Mouse (Mus musculus) liver, postnatal 0 days (tissue): ENCODE results near the gene Fam166a. TPM values are rescaled to one million over a fixed set of nuclear protein-coding genes. Genes with fewer than 3 reads are reported as not detected.

Experiments used
- ATAC-seq: fragments of 200-750 bp; cut with Nextera tagmentation; 2 replicates; pipeline ENCODE4 v1.8.0; 2017; ENCODE audit warnings: mild to moderate bottlenecking, moderate library complexity
- DNase-seq: peaks from one replicate; pipeline ENCODE4 v3.0.0-alpha.2; 2016
- H3K27ac ChIP-seq: fragments of 300-500 bp; sonication (generic); 2 replicates; pipeline ENCODE4 v1.5.1; 2014; ENCODE audit warnings: antibody characterized with exemption, moderate library complexity, mild to moderate bottlenecking, low read depth
- H3K27me3 ChIP-seq: fragments of 300-500 bp; sonication (generic); 2 replicates; pipeline ENCODE4 v1.6.1; 2014; ENCODE audit warnings: low read length, control low read depth, mixed read lengths; ENCODE audit not compliant: insufficient read depth
- H3K36me3 ChIP-seq: fragments of 300-500 bp; sonication (generic); replicated peaks from 2 replicates; pipeline ENCODE4 v1.6.1; 2014; ENCODE audit warnings: mild to moderate bottlenecking, control low read depth, low read length, moderate library complexity, mixed read lengths; ENCODE audit not compliant: insufficient read depth
- H3K4me1 ChIP-seq: fragments of 300-500 bp; sonication (generic); 2 replicates; pipeline ENCODE4 v1.6.1; 2014; ENCODE audit warnings: antibody characterized with exemption, mild to moderate bottlenecking, control low read depth; ENCODE audit not compliant: insufficient read depth
- H3K4me2 ChIP-seq: fragments of 300-500 bp; sonication (generic); 2 replicates; pipeline ENCODE4 v1.6.1; 2014; ENCODE audit warnings: low read depth, mild to moderate bottlenecking, low read length, moderate library complexity, mixed read lengths
- H3K4me3 ChIP-seq: fragments of 300-500 bp; sonication (generic); 2 replicates; pipeline ENCODE4 v1.5.1; 2014; ENCODE audit warnings: low read depth, low read length
- H3K9ac ChIP-seq: fragments of 300-500 bp; sonication (generic); replicated peaks from 2 replicates; pipeline ENCODE4 v1.6.1; 2014; ENCODE audit warnings: mild to moderate bottlenecking, moderate library complexity
- H3K9me3 ChIP-seq: fragments of 300-500 bp; sonication (generic); 2 replicates; pipeline ENCODE4 v1.6.1; 2016; ENCODE audit warnings: mild to moderate bottlenecking, control low read depth, low read length, mixed read lengths
- CTCF ChIP-seq: sonication (generic); IDR thresholded peaks from 2 replicates; pipeline ENCODE4 v1.5.1; 2016; ENCODE audit warnings: antibody characterized with exemption, low read depth
- EP300 ChIP-seq: IDR thresholded peaks from 2 replicates; pipeline ENCODE4 v1.6.1; 2016; ENCODE audit warnings: antibody characterized with exemption, low read depth, mild to moderate bottlenecking
- whole genome bisulfite sequencing: fragments of 180-500 bp; shearing (Covaris S2); extraction: QIAGEN DNeasy Blood & Tissue Kit; methylation state at CpG from one replicate; pipeline ENCODE4 v1.1.7; 2014; ENCODE audit not compliant: insufficient replicate concordance; 5-methylcytosine and 5-hydroxymethylcytosine counted together
- polyA plus RNA-seq: library from polyadenylated mRNA; unstranded; fragments of >200 nt; fragmentation: Nextera tagmentation; extraction: Ambion mirVana; gene quantifications from 2 replicates; pipeline ENCODE4 v1.2.1, GENCODE M21; 2015

Gene Fam166a
- polyA plus RNA-seq: not detected in 2 replicates

DNA sequence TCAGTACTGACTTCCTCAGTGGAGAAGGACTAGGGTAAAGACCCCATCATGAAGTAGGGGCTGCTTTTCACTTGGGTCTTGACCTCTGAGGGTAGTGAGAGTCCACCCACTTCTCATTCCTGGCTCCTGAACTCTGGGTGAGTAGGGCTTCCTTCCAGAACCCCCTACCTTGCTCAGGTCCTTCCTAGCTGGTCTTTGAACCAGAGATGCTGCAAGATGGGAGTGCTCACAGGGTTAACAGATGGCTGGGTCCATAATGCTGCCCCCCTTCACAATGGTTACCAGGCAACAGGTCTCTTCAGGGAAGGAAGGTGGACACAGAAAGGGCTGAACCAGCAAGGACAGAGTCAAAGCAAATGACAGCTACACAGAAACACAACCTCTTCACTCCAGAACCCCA lies at the start of gene Fam166a:
Gene Fam166a (plus strand): TSS at position 301 of the 400 bp plus-strand sequence.
- no peaks in the 10 kb centered on the region for H3K27me3 ChIP-seq
- no peaks in the 10 kb centered on the region for H3K9me3 ChIP-seq
- peaks cover 10% of the 10 kb centered on the region for H3K36me3 ChIP-seq
- no peak for DNase-seq
- no peak within 1 kb of the TSS for H3K27ac ChIP-seq
- H3K4me1 ChIP-seq: peaks cover 7% of the 10 kb centered on the region; the same call in 1 of the 2 replicates
- no peak within 1 kb of the TSS for H3K4me3 ChIP-seq
- no peak within 1 kb of the TSS for H3K4me2 ChIP-seq
- no peak within 1 kb of the TSS for H3K9ac ChIP-seq
- ATAC-seq: no peak
- TF ChIP-seq CTCF: no peak
- no peak for TF ChIP-seq EP300

DNA sequence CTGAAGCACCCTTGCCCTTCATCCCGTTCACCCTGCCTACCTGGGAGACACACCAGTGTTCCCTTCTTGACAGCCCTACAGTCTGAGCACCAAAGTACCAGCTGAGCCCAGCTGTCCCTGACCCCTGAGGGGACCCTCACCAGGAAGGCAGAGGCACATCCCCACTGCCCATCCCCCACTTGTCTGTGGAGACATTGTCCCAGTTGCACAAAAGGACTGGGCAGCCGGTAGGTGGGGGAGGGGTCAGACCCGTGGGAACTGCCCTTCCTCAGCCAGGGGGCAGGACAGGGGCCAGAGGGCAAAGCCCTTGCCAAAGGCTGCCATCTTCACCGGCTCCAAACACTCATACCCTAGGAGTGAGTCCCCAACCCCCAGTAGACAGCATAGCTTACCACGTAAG lies 48.8 kb upstream of the Fam166a start:
- Histone ChIP-seq H3K9ac (no peak overlapping the region), H3K27me3 (no peaks in the 10 kb centered on the region), H3K4me1 (peaks cover 56% of the 10 kb centered on the region), H3K4me3 (no peak overlapping the region), H3K27ac (no peak overlapping the region), H3K9me3 (no peaks in the 10 kb centered on the region), H3K4me2 (no peak overlapping the region), H3K36me3 (no peaks in the 10 kb centered on the region)
- ATAC-seq (no peak), DNase-seq (peak; percentile 23)
- TF ChIP-seq CTCF (no peak), EP300 (no peak)
- WGBS: 57% methylated on average over 5 of the region's 5 CpGs

DNA sequence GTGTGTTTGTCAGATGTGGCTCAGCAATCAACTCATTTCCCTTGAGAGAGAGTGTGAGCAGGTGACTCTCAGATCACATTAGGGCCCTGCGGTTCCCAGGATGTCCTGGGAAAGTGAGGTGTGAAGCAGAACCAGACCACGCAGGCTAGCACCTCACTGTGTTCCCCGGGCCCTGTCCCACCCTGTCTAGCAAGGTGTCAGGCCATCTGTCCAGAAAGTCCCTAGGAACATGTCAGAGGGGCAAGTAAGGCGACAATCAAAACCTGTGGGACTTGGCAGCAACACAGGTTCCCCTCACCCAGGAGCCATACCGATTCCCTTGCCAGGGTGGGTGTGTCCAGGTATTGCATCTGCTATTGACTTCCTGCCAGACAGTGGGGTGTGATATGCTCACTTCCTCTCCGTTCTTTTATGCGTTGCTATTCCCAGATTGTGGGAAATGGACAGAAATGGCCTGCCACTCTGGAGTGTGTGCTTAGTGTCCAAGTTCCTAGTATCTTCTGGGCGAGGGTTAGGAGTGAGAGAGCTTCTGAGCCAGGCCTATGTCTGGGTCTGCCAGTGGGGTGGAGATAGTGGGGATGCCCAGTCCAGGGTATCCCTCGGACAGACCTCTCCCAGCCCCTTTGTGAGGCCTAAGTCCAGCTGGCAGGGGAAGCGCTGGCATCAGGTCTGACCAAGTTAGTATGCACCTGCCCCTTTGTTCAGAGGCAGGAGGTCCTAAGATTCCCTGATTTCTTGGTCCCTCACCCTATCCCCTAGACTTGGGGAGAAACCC lies 48.0 kb upstream of the Fam166a start:
- TF ChIP-seq EP300 (no peak), CTCF (no peak)
- no peak overlapping the region for H3K4me3 ChIP-seq
- no peak overlapping the region for H3K9ac ChIP-seq
- no peaks in the 10 kb centered on the region for H3K27me3 ChIP-seq
- DNase-seq (peak; percentile 42), ATAC-seq (no peak)
- H3K9me3 ChIP-seq: no peaks in the 10 kb centered on the region
- peaks cover 58% of the 10 kb centered on the region for H3K4me1 ChIP-seq
- no peak overlapping the region for H3K27ac ChIP-seq
- WGBS: 59% methylated on average over 10 of the region's 10 CpGs
- H3K4me2 ChIP-seq: no peak overlapping the region
- H3K36me3 ChIP-seq: no peaks in the 10 kb centered on the region

DNA sequence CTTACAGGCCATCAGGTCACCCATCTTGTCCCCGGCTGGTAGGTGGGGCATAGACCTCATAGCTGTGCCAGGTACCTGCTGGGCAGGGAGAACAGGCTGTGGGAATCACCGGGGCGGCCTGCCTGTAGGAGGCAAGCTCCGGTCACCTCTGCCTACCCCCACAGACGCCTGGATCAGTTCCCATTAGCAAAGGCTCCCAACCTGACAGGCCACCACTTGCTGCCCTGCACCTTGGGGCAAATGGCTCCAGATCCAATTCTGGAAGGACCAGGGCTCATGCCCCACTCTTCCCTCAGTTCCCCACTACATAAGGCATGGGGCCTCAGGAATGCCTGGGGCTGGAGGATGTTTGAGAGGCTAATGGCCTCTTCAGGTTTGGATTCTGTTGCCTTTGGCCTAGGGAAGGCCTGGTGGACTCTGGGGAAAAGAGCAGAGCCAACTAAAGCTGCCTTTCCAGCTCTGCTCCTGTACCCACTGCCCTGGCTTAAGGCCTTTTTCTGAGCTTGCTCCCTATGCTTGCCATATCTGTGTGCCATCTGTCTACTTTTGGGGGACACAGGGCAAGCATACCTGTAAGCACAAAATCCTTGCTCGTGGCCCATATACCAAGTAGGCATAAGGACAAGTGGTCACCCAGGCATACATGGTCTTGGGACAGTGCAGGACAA lies 47.3 kb upstream of the Fam166a start:
- DNase-seq: no peak
- no peak for ATAC-seq
- Histone ChIP-seq H3K36me3 (no peaks in the 10 kb centered on the region), H3K4me1 (peaks cover 55% of the 10 kb centered on the region), H3K27me3 (no peaks in the 10 kb centered on the region), H3K9ac (no peak overlapping the region), H3K27ac (no peak overlapping the region), H3K4me3 (no peak overlapping the region), H3K9me3 (no peaks in the 10 kb centered on the region), H3K4me2 (no peak overlapping the region)
- TF ChIP-seq CTCF (no peak), EP300 (no peak)
- 91% methylated on average over 6 of the region's 6 CpGs for WGBS

DNA sequence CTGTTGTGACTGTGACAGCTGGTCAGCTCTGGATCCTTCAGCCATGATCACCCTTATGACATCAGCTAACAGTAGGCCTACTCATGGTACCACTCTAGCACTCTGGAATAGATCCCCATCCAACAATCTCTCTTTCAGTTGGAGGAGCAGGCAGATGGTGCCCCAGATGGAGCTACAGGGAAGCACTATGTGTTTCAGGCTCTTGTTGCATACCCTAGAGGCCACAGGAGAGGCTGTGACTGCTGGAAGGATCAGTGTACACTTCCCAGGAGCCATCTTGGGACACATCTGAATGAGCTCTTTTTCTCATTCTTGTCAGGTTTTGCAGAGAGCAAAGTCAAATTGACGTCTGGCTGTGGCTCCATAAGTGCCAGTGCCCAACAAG lies 46.8 kb upstream of the Fam166a start:
- Histone ChIP-seq H3K36me3 (no peaks in the 10 kb centered on the region), H3K4me1 (peaks cover 55% of the 10 kb centered on the region), H3K27me3 (no peaks in the 10 kb centered on the region), H3K4me2 (no peak overlapping the region), H3K27ac (no peak overlapping the region), H3K9ac (no peak overlapping the region), H3K9me3 (no peaks in the 10 kb centered on the region), H3K4me3 (no peak overlapping the region)
- ATAC-seq (no peak), DNase-seq (no peak)
- 83% methylated on average over 1 of the region's 1 CpGs for WGBS
- no peak for TF ChIP-seq EP300
- TF ChIP-seq CTCF: no peak

DNA sequence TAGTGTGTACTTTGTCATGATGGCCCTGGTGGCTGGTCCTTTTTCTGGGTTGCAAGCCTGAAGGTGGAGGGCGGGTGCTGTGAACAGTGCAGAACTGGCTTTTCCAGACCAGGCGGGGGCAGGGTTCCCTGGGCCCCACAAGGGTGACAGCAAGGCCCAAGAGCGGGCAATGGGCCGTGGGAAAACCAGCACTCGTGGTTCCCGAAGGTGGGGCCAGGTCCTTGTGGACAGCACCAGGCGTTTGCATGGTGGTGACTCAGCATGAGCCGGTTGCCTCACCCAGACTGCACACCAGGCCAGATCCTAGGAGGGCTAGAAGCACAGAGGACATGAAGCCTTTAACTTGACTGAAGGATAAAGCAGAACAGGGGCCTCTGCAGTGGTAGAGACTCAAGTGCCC lies 45.9 kb upstream of the Fam166a start:
- H3K27ac ChIP-seq: no peak overlapping the region
- no peaks in the 10 kb centered on the region for H3K9me3 ChIP-seq
- ATAC-seq (no peak), DNase-seq (peak; percentile 34)
- H3K4me1 ChIP-seq: peaks cover 48% of the 10 kb centered on the region
- TF ChIP-seq EP300 (no peak), CTCF (no peak)
- no peak overlapping the region for H3K4me3 ChIP-seq
- 46% methylated on average over 8 of the region's 8 CpGs for WGBS
- H3K4me2 ChIP-seq: no peak overlapping the region
- no peaks in the 10 kb centered on the region for H3K27me3 ChIP-seq
- no peak overlapping the region for H3K9ac ChIP-seq
- no peaks in the 10 kb centered on the region for H3K36me3 ChIP-seq
